Mouse (Mus musculus) spleen, embryonic (tissue): ENCODE data around the gene Hhat.

Source experiments
- CTCF ChIA-PET: fragments of 350-600 bp; sonication (Branson Sonifier 250); formaldehyde crosslinking; loops from one replicate; lab custom pipeline; 2022; lab: Charles Lee

The Hhat gene

DNA sequence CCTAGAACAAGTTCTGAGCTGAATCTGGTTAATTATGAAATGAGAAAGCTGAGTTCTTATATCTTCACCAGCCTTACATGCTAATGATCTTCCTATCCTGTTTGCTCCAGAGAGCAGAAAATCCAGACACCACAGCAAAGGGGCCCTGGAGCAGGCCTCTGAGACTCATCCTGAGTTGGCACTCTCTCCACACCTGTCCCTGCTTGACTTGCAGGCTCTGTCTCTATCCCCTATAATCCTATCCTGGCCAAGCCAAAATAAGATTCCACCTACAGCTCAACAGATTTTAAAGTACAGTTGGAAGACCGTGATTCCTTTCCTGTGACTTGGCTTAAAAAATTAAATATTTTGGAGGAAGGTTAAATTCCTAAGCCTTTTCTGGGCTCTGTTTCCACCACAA, 322.5 kb downstream of the Hhat start:
- CTCF ChIA-PET, result no interaction called here

- CTCF ChIA-PET, result no interaction called here
Observed at GRCm38 (mm10) chr1:192447666-192448065, 323.4 kb downstream of the Hhat start.
